Mouse (Mus musculus) stomach, embryonic 14.5 days (tissue): ENCODE measurements around the gene Stx11. TPM values are rescaled to one million over a fixed set of nuclear protein-coding genes. Genes with fewer than 3 reads are reported as not detected.
A peak's percentile ranks its signal among the peaks of the same experiment; 100 is the strongest.

Source experiments
- ATAC-seq: fragments of 200-750 bp; cut with Nextera tagmentation; 2 replicates; pipeline ENCODE4 v1.8.0; 2017; ENCODE audit warnings: low read depth, moderate TSS enrichment; ENCODE audit not compliant: insufficient number of reproducible peaks, insufficient read depth, low FRiP score
- H3K27ac ChIP-seq: fragments of 300-500 bp; sonication (generic); 2 replicates; pipeline ENCODE4 v1.5.1; 2014; ENCODE audit warnings: mild to moderate bottlenecking, low read length, moderate library complexity, mixed read lengths
- H3K27me3 ChIP-seq: fragments of 300-500 bp; sonication (generic); 2 replicates; pipeline ENCODE4 v1.6.1; 2014; ENCODE audit warnings: low read length, control low read depth, mixed read lengths; ENCODE audit not compliant: control insufficient read depth, insufficient read depth
- H3K36me3 ChIP-seq: fragments of 300-500 bp; sonication (generic); 2 replicates; pipeline ENCODE4 v1.6.1; 2014; ENCODE audit warnings: mild to moderate bottlenecking, control low read depth, low read length, moderate library complexity, mixed read lengths; ENCODE audit not compliant: control insufficient read depth, insufficient read depth
- H3K4me1 ChIP-seq: fragments of 300-500 bp; sonication (generic); 2 replicates; pipeline ENCODE4 v1.6.1; 2014; ENCODE audit warnings: low read length, control low read depth, mixed read lengths; ENCODE audit not compliant: control insufficient read depth, insufficient read depth
- H3K4me2 ChIP-seq: fragments of 300-500 bp; sonication (generic); replicated peaks from 2 replicates; pipeline ENCODE4 v1.6.1; 2014; ENCODE audit warnings: low read depth, low read length, control low read depth
- H3K4me3 ChIP-seq: fragments of 300-500 bp; sonication (generic); 2 replicates; pipeline ENCODE4 v1.5.1; 2014; ENCODE audit warnings: low read depth, low read length, control low read depth
- H3K9ac ChIP-seq: fragments of 300-500 bp; sonication (generic); replicated peaks from 2 replicates; pipeline ENCODE4 v1.6.1; 2014; ENCODE audit warnings: low read depth, mild to moderate bottlenecking, control low read depth, low read length, moderate library complexity, mixed read lengths
- H3K9me3 ChIP-seq: fragments of 300-500 bp; sonication (generic); 2 replicates; pipeline ENCODE4 v1.6.1; 2016; ENCODE audit warnings: low read depth, low read length, control low read depth; ENCODE audit not compliant: control insufficient read depth
- WGBS: fragments of 180-500 bp; shearing (Covaris S2); extraction: QIAGEN DNeasy Blood & Tissue Kit; methylation state at CpG from one replicate; pipeline ENCODE4 v1.1.7; 2014; 5-methylcytosine and 5-hydroxymethylcytosine counted together
- polyA plus RNA-seq: library from polyadenylated mRNA; unstranded; fragments of >200 nt; fragmentation: Nextera tagmentation; extraction: Ambion mirVana; gene quantifications from 2 replicates; pipeline ENCODE4 v1.2.1, GENCODE M21; 2014

Gene Stx11
- polyA plus RNA-seq, 1 experiment from 2014 or later: 4.0 TPM

- no peak overlapping the region for H3K4me3 ChIP-seq
- H3K4me2 ChIP-seq: no peak overlapping the region
- no peak overlapping the region for H3K27ac ChIP-seq
- no peaks in the 10 kb centered on the region for H3K4me1 ChIP-seq
- no peaks in the 10 kb centered on the region for H3K9me3 ChIP-seq
- WGBS: 84% methylated on average over 7 of the region's 7 CpGs
- no peaks in the 10 kb centered on the region for H3K36me3 ChIP-seq
- ATAC-seq: no peak
- no peak overlapping the region for H3K9ac ChIP-seq
- no peaks in the 10 kb centered on the region for H3K27me3 ChIP-seq
These were observed 34.8 kb downstream of the Stx11 start for GRCm38 (mm10) chr10:12929149-12929856.

- H3K4me1 ChIP-seq: peaks cover 6% of the 10 kb centered on the region; the same call in 1 of the 2 replicates
- H3K4me3 ChIP-seq: no peak overlapping the region
- H3K9ac ChIP-seq: no peak overlapping the region
- ATAC-seq: no peak
- no peaks in the 10 kb centered on the region for H3K9me3 ChIP-seq
- H3K4me2 ChIP-seq: no peak overlapping the region
- no peak overlapping the region for H3K27ac ChIP-seq
- WGBS: 74% methylated on average over 6 of the region's 6 CpGs
- no peaks in the 10 kb centered on the region for H3K36me3 ChIP-seq
- H3K27me3 ChIP-seq: no peaks in the 10 kb centered on the region
These were observed 35.9 kb downstream of the Stx11 start for GRCm38 (mm10) chr10:12928193-12928592.

- Histone ChIP-seq H3K36me3 (no peaks in the 10 kb centered on the region), H3K4me1 (peaks cover 7% of the 10 kb centered on the region; the same call in 1 of the 2 replicates), H3K27ac (peak overlapping the region; percentile 84), H3K9ac (peak overlapping the region; percentile 25), H3K9me3 (no peaks in the 10 kb centered on the region), H3K27me3 (no peaks in the 10 kb centered on the region), H3K4me2 (peak overlapping the region; percentile 52), H3K4me3 (peak overlapping the region; percentile 60)
- WGBS: under 1% methylated on average over 54 of the region's 55 CpGs
- peak; percentile 94 for ATAC-seq
These were observed 41.3 kb downstream of the Stx11 start for GRCm38 (mm10) chr10:12922574-12923353.

GRCm38 (mm10) chr10:12922077-12922573, 42.0 kb downstream of the Stx11 start:
- Histone ChIP-seq H3K4me2 (peak overlapping the region; percentile 52), H3K9ac (peak overlapping the region; percentile 25; the same call in 1 of the 2 replicates), H3K4me3 (peak overlapping the region; percentile 60), H3K27me3 (no peaks in the 10 kb centered on the region), H3K36me3 (no peaks in the 10 kb centered on the region), H3K4me1 (peaks cover 7% of the 10 kb centered on the region; the same call in 1 of the 2 replicates), H3K27ac (peak overlapping the region; percentile 84; the same call in 1 of the 2 replicates), H3K9me3 (no peaks in the 10 kb centered on the region)
- ATAC-seq: no peak
- WGBS: 3% methylated on average over 13 of the region's 13 CpGs

GRCm38 (mm10) chr10:12921551-12922040, 42.5 kb downstream of the Stx11 start:
- peak overlapping the region; percentile 60 for H3K4me3 ChIP-seq
- no peak for ATAC-seq
- H3K27ac ChIP-seq: no peak overlapping the region
- WGBS: 35% methylated on average over 11 of the region's 11 CpGs
- H3K4me2 ChIP-seq: peak overlapping the region; percentile 52
- H3K9me3 ChIP-seq: no peaks in the 10 kb centered on the region
- no peaks in the 10 kb centered on the region for H3K27me3 ChIP-seq
- H3K36me3 ChIP-seq: no peaks in the 10 kb centered on the region
- peaks cover 7% of the 10 kb centered on the region; the same call in 1 of the 2 replicates for H3K4me1 ChIP-seq
- H3K9ac ChIP-seq: no peak overlapping the region

- H3K9me3 ChIP-seq: no peaks in the 10 kb centered on the region
- H3K36me3 ChIP-seq: no peaks in the 10 kb centered on the region
- WGBS: 48% methylated on average over 5 of the region's 5 CpGs
- no peak overlapping the region for H3K27ac ChIP-seq
- ATAC-seq: no peak
- H3K4me3 ChIP-seq: no peak overlapping the region
- H3K4me2 ChIP-seq: no peak overlapping the region
- no peaks in the 10 kb centered on the region for H3K27me3 ChIP-seq
- no peak overlapping the region for H3K9ac ChIP-seq
- peaks cover 10% of the 10 kb centered on the region for H3K4me1 ChIP-seq
These were observed 44.8 kb downstream of the Stx11 start for GRCm38 (mm10) chr10:12919287-12919686.

- H3K4me3 ChIP-seq: no peak overlapping the region
- H3K27ac ChIP-seq: no peak overlapping the region
- H3K4me1 ChIP-seq: peaks cover 4% of the 10 kb centered on the region; the same call in 1 of the 2 replicates
- H3K9ac ChIP-seq: no peak overlapping the region
- H3K27me3 ChIP-seq: no peaks in the 10 kb centered on the region
- no peaks in the 10 kb centered on the region for H3K36me3 ChIP-seq
- no peaks in the 10 kb centered on the region for H3K9me3 ChIP-seq
- H3K4me2 ChIP-seq: no peak overlapping the region
- 65% methylated on average over 1 of the region's 1 CpGs for WGBS
- ATAC-seq: no peak
These were observed 46.5 kb downstream of the Stx11 start for GRCm38 (mm10) chr10:12917626-12918025.

- no peak overlapping the region for H3K9ac ChIP-seq
- no peaks in the 10 kb centered on the region for H3K27me3 ChIP-seq
- no peaks in the 10 kb centered on the region for H3K9me3 ChIP-seq
- H3K27ac ChIP-seq: no peak overlapping the region
- ATAC-seq: no peak
- no peak overlapping the region for H3K4me3 ChIP-seq
- peaks cover 4% of the 10 kb centered on the region; the same call in 1 of the 2 replicates for H3K4me1 ChIP-seq
- H3K36me3 ChIP-seq: no peaks in the 10 kb centered on the region
- H3K4me2 ChIP-seq: no peak overlapping the region
- 74% methylated on average over 6 of the region's 6 CpGs for WGBS
These were observed 47.7 kb downstream of the Stx11 start for GRCm38 (mm10) chr10:12916376-12916775.
